Mouse (Mus musculus) heart, embryonic 11.5 days (tissue): ENCODE measurements around the gene Cnpy2. TPM values are rescaled to one million over a fixed set of nuclear protein-coding genes. Genes with fewer than 3 reads are reported as not detected.
A peak's percentile ranks its signal among the peaks of the same experiment; 100 is the strongest.

Source experiments
- ATAC-seq: fragments of 200-750 bp; cut with Nextera tagmentation; replicated peaks from 2 replicates; pipeline ENCODE4 v1.8.0; 2017; ENCODE audit warnings: moderate library complexity; ENCODE audit not compliant: insufficient number of reproducible peaks, low FRiP score, low TSS enrichment
- H3K27ac ChIP-seq: fragments of 300-500 bp; sonication (generic); 2 replicates; pipeline ENCODE4 v1.5.1; 2014; ENCODE audit warnings: mild to moderate bottlenecking, low read depth, low read length
- H3K27me3 ChIP-seq: fragments of 300-500 bp; sonication (generic); 2 replicates; pipeline ENCODE4 v1.6.1; 2014; ENCODE audit warnings: mild to moderate bottlenecking, low read length, mixed read lengths; ENCODE audit not compliant: control insufficient read depth, insufficient read depth
- H3K36me3 ChIP-seq: fragments of 300-500 bp; sonication (generic); 2 replicates; pipeline ENCODE4 v1.6.1; 2014; ENCODE audit warnings: mild to moderate bottlenecking, low read length, moderate library complexity, mixed read lengths; ENCODE audit not compliant: control insufficient read depth, insufficient read depth
- H3K4me1 ChIP-seq: fragments of 300-500 bp; sonication (generic); 2 replicates; pipeline ENCODE4 v1.6.1; 2014; ENCODE audit warnings: low read length; ENCODE audit not compliant: control insufficient read depth, insufficient read depth
- H3K4me2 ChIP-seq: fragments of 300-500 bp; sonication (generic); 2 replicates; pipeline ENCODE4 v1.6.1; 2014; ENCODE audit warnings: mild to moderate bottlenecking, moderate library complexity
- H3K4me3 ChIP-seq: fragments of 300-500 bp; sonication (generic); 2 replicates; pipeline ENCODE4 v1.5.1; 2014; ENCODE audit warnings: low read depth, low read length
- H3K9ac ChIP-seq: fragments of 300-500 bp; sonication (generic); 2 replicates; pipeline ENCODE4 v1.6.1; 2014; ENCODE audit warnings: mild to moderate bottlenecking, low read depth, low read length, moderate library complexity
- H3K9me3 ChIP-seq: fragments of 300-500 bp; sonication (generic); replicated peaks from 2 replicates; pipeline ENCODE4 v1.6.1; 2016; ENCODE audit warnings: low read length; ENCODE audit not compliant: control insufficient read depth
- WGBS: fragments of 180-500 bp; shearing (Covaris S2); extraction: QIAGEN DNeasy Blood & Tissue Kit; methylation state at CpG from one replicate; pipeline ENCODE4 v1.1.7; 2014; ENCODE audit not compliant: insufficient replicate concordance; 5-methylcytosine and 5-hydroxymethylcytosine counted together
- polyA plus RNA-seq: library from polyadenylated mRNA; unstranded; fragments of >200 nt; fragmentation: Nextera tagmentation; extraction: Ambion mirVana; gene quantifications from 2 replicates; pipeline ENCODE4 v1.2.1, GENCODE M21; 2014

Gene Cnpy2
- polyA plus RNA-seq, 1 experiment from 2014 or later, result 206 TPM

- Histone ChIP-seq H3K4me2 (peak within 1 kb of the TSS; percentile 94), H3K9ac (peak within 1 kb of the TSS; percentile 78), H3K36me3 (no peaks in the 10 kb centered on the region), H3K4me1 (peaks cover 12% of the 10 kb centered on the region), H3K4me3 (peak within 1 kb of the TSS; percentile 81), H3K27me3 (no peaks in the 10 kb centered on the region), H3K9me3 (no peaks in the 10 kb centered on the region), H3K27ac (peak within 1 kb of the TSS; percentile 94)
- peak; percentile 91 for ATAC-seq
- WGBS, result under 1% methylated on average over 74 of the region's 87 CpGs
Measured at GRCm38 (mm10) chr10:128368402-128369217, 46.4 kb downstream of the Cnpy2 start, which contains the start of gene Coq10a. Gene Coq10a, minus strand, starts transcription at chr10:128368997.

GRCm38 (mm10) chr10:128369218-128369543 is 46.9 kb downstream of the Cnpy2 start:
- no peak; the same call in 1 of the 2 replicates for ATAC-seq
- Histone ChIP-seq H3K9ac (peak overlapping the region; percentile 78), H3K4me1 (peaks cover 12% of the 10 kb centered on the region), H3K4me3 (peak overlapping the region; percentile 81), H3K4me2 (peak overlapping the region; percentile 94), H3K27ac (peak overlapping the region; percentile 94), H3K36me3 (no peaks in the 10 kb centered on the region), H3K9me3 (no peaks in the 10 kb centered on the region), H3K27me3 (no peaks in the 10 kb centered on the region)
- 7% methylated on average over 9 of the region's 9 CpGs for WGBS

GRCm38 (mm10) chr10:128369599-128369998 is 47.3 kb downstream of the Cnpy2 start:
- Histone ChIP-seq H3K36me3 (no peaks in the 10 kb centered on the region), H3K27ac (peak overlapping the region; percentile 94; the same call in 1 of the 2 replicates), H3K9me3 (no peaks in the 10 kb centered on the region), H3K9ac (peak overlapping the region; percentile 78; the same call in 1 of the 2 replicates), H3K27me3 (no peaks in the 10 kb centered on the region), H3K4me3 (peak overlapping the region; percentile 81), H3K4me1 (peaks cover 12% of the 10 kb centered on the region), H3K4me2 (peak overlapping the region; percentile 94)
- 71% methylated on average over 6 of the region's 6 CpGs for WGBS
- ATAC-seq, result no peak

GRCm38 (mm10) chr10:128370021-128370420 is 47.8 kb downstream of the Cnpy2 start:
- H3K4me2 ChIP-seq, result no peak overlapping the region
- H3K9ac ChIP-seq, result no peak overlapping the region
- peaks cover 12% of the 10 kb centered on the region for H3K4me1 ChIP-seq
- no peak for ATAC-seq
- no peaks in the 10 kb centered on the region for H3K9me3 ChIP-seq
- H3K27me3 ChIP-seq, result no peaks in the 10 kb centered on the region
- 67% methylated on average over 5 of the region's 6 CpGs for WGBS
- H3K4me3 ChIP-seq, result no peak overlapping the region
- no peak overlapping the region for H3K27ac ChIP-seq
- no peaks in the 10 kb centered on the region for H3K36me3 ChIP-seq

GRCm38 (mm10) chr10:128370601-128371000 is 48.3 kb downstream of the Cnpy2 start:
- H3K27me3 ChIP-seq, result no peaks in the 10 kb centered on the region
- no peak for ATAC-seq
- no peak overlapping the region for H3K4me2 ChIP-seq
- H3K9me3 ChIP-seq, result no peaks in the 10 kb centered on the region
- H3K9ac ChIP-seq, result no peak overlapping the region
- H3K36me3 ChIP-seq, result no peaks in the 10 kb centered on the region
- peaks cover 12% of the 10 kb centered on the region for H3K4me1 ChIP-seq
- no peak overlapping the region for H3K4me3 ChIP-seq
- no peak overlapping the region for H3K27ac ChIP-seq
- WGBS, result 51% methylated on average over 4 of the region's 4 CpGs

- 78% methylated on average over 5 of the region's 5 CpGs for WGBS
- H3K9ac ChIP-seq, result no peak overlapping the region
- H3K9me3 ChIP-seq, result no peaks in the 10 kb centered on the region
- no peak for ATAC-seq
- no peak overlapping the region for H3K27ac ChIP-seq
- H3K4me1 ChIP-seq, result peaks cover 16% of the 10 kb centered on the region
- H3K4me2 ChIP-seq, result no peak overlapping the region
- H3K36me3 ChIP-seq, result no peaks in the 10 kb centered on the region
- H3K27me3 ChIP-seq, result no peaks in the 10 kb centered on the region
- no peak overlapping the region for H3K4me3 ChIP-seq
Measured at GRCm38 (mm10) chr10:128372142-128372541, 49.9 kb downstream of the Cnpy2 start.

- Histone ChIP-seq H3K9ac (no peak overlapping the region), H3K36me3 (no peaks in the 10 kb centered on the region), H3K27me3 (no peaks in the 10 kb centered on the region), H3K4me3 (no peak overlapping the region), H3K9me3 (no peaks in the 10 kb centered on the region), H3K4me2 (no peak overlapping the region), H3K4me1 (peaks cover 10% of the 10 kb centered on the region), H3K27ac (no peak overlapping the region)
- 57% methylated on average over 6 of the region's 6 CpGs for WGBS
- ATAC-seq, result no peak
Measured at GRCm38 (mm10) chr10:128372989-128373748, 50.9 kb downstream of the Cnpy2 start.

GRCm38 (mm10) chr10:128374393-128374792 is 52.1 kb downstream of the Cnpy2 start:
- no peaks in the 10 kb centered on the region for H3K27me3 ChIP-seq
- 75% methylated on average over 6 of the region's 6 CpGs for WGBS

More at GRCm38 (mm10) chr10:128374393-128374792, 52.1 kb downstream of the Cnpy2 start:
- Histone ChIP-seq H3K36me3 (peaks cover 3% of the 10 kb centered on the region; the same call in 1 of the 2 replicates), H3K27ac (no peak overlapping the region), H3K4me2 (no peak overlapping the region), H3K9me3 (no peaks in the 10 kb centered on the region), H3K9ac (no peak overlapping the region), H3K4me1 (peaks cover 15% of the 10 kb centered on the region), H3K4me3 (no peak overlapping the region)
- no peak for ATAC-seq
